Mouse (Mus musculus): ENCODE results near the gene Flvcr2. TPM values are rescaled to one million over a fixed set of nuclear protein-coding genes. Genes with fewer than 3 reads are reported as not detected.

The Flvcr2 gene
- total RNA-seq, 1 experiment from 2014 or later: 0.41 TPM

DNA sequence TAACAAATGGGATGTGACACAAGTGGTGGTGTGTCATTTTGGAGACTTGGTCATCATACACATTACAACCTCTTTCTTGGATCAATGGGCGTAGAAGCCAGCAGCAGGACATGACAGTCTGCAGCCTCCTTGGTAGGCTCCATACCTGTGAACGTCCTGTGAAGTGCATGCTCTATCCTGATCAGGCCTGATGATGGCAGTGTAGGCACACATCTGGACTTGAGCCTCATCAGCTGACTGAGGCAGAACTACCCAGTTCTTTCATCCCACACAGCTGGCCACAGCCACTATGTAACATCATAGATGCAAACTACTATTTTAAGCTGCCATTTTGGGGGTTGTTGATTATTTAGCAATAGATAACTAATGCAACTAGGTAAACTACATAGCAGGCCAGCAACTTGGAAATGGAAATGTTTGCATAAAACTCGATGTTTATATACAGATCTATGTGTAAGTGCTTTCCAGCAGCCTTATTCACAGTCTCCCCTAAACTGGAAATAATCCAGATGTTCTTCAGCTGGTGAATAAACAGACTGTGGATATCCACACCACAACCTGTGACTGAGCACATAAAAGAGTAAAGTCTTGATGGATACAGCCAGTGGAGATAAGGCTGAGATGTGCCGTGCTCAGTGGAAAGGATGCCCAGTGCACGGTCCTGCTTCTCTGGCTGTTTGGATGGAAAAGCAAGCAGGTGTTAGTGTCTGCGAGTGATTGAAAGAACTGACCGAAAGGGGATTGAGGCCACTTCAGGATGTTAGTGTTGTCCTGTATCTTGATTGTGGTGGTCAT is 102.0 kb downstream of the Flvcr2 start:
- ATAC-seq (replicated peaks; ENCODE audit: low read depth, poor library complexity, severe bottlenecking): peak; percentile 79

DNA sequence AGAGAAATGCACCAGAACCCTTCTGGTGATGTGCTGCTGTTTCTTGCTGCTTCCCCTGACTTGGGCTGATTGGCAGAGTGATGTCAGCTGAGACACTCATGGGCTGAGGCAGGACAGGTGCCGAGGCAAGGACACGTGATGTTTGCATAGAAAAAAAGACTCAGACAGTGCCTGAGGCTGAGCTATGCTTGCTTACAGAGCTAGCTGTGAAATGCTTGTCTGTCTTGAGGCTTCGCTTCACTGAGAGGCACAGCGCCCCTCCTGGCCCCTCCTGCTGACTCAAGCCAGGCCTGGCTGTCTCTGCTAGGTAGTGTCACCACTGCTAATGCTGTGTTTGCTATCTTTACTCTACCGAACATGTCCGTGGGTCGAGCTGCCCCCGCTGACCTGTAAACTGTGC is 104.3 kb downstream of the Flvcr2 start:
- ATAC-seq (replicated peaks; ENCODE audit: low read depth, poor library complexity, severe bottlenecking): no peak

DNA sequence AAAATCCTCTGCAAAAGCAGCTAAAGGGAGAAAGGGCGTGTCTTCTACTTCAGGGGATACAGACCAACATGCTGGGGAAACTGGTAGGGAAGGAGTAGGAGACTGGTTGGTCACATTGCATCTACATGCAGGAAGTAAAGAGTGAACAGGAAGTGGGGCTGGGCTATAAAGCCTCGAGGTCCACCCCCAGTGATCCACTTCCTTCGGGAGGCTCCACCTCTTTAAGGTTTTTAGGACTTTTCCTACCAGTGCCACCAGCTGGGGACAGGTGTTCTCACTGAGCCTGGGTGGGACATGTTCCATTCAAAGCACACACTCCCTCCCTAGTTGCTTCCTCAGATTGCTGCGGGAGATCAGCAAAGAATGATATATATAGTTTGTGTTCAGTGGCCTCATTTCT is 107.5 kb downstream of the Flvcr2 start:
- ATAC-seq (replicated peaks; ENCODE audit: low read depth, poor library complexity, severe bottlenecking): no peak

DNA sequence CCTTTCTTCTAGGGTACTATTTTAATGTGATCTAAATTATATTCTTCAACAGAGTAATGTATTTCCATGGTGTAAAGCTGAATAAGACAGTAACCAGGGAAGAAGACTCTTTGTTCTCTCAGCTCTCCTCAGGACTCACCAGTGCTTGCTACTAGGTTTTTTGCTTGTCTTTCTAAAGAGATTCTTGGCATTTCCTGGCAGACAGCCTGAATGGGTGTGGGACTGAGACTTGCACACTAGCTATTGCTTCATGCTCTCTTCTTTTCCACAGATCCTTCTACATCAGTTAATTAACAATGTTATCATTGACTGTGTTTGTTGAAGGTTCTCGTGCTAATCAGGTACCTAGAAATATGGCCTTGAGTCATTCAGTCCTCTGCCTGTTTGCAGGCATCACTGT is 107.9 kb downstream of the Flvcr2 start:
- no peak for ATAC-seq (replicated peaks; ENCODE audit: low read depth, poor library complexity, severe bottlenecking)

DNA sequence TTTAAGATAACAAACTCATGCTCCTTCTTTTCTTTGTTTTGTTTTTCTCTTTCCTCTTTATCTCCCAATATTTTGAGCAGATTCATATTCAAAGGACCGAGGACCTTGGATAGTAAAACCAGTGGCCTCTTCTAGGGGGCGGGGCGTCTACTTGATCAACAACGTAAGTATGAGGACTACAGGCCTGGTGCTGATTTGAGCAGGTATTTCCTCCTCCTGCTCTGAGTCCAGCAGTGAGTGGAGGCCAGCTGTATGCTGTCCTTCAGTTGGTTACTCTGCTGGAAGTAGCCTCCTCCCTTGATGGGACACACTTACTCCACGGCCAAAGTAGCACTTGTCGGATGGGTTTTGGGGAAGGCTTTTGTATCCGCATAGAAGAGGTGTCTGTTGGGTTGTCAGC is 111.0 kb downstream of the Flvcr2 start:
- ATAC-seq (replicated peaks; ENCODE audit: low read depth, poor library complexity, severe bottlenecking): no peak

DNA sequence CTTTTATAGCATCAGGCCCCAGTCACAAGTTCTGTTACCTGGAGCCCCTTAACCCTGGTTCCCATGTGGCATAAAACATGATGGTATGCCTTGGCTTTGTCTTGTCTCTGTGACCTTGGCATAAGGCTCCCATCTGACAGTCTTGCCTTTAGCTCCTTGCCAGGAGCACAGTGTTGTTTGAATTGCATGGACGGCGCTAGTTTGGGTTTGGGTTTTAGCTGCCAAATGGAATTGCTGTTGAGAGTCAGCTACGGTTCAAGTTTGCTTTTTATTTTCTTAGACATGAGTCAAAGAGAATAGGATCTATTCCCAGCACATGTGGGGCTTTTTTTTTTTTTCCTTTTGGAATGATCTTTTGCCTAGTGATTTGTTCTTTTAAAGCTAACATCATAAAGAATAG is 112.8 kb downstream of the Flvcr2 start:
- no peak for ATAC-seq (replicated peaks; ENCODE audit: low read depth, poor library complexity, severe bottlenecking)

DNA sequence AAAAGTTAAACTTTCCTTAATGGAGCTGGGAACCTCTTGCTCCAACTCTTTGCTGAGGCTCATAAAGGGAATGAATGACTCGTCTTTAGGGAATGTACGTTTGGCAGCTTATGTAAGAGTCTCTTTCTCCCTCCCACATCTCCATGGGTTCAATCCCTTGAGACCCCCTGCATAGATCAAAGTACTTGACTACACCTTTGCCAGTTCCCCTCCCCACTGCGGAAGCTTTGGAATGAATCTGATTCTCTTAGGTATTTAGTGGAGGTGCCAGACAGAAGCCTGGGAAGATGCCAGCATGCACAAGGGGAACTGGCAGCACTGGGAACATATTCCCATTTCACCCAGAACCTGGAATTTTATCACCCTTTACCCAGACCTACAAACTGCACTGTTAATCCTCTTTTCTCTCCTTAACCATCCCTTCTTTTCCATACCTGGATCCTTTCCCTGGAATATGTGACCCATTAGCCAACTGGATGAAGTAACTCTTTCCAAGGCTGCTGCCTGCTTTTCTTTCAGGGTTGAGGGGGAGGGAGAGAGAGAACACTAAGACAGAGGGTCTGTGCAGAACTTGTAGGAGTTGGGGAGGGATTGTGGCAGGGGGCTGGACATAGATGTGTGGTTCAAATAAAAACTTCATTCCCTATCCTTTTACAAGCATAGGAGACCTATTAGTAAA is 113.3 kb downstream of the Flvcr2 start:
- ATAC-seq (replicated peaks; ENCODE audit: low read depth, poor library complexity, severe bottlenecking): no peak

DNA sequence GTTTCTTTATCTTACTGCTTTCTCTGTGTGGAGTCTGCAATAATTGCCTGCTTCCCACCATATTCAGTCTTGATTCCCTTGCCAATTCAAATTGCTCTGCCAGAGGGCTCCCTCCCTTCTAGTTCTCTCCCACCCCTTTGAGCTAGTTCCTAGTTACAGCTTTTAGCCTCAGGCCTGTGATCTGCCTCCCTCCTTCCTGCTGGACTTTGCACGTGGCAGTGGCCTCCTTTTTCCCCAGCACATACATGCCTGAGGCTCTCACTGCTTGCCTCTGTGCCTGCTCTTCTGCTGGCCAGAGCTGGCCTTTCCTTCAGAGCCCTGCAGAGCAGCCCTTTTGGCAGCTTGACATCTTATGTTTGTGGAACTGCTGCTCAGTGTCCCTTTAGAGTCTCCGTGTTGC is 116.2 kb downstream of the Flvcr2 start:
- no peak for ATAC-seq (replicated peaks; ENCODE audit: low read depth, poor library complexity, severe bottlenecking)

Other genes with a start within 250 kb of the Flvcr2 start
- gene Jdp2, start 147.5 kb upstream of the Flvcr2 start, total RNA-seq (2017): 16.7 and 20.9 TPM in 2 replicates
- gene Batf, start 59.9 kb upstream of the Flvcr2 start, total RNA-seq (2017): 31.9 and 38.9 TPM in 2 replicates
- gene Erg28, start 78.0 kb downstream of the Flvcr2 start, total RNA-seq (2017): 83.4 and 106 TPM in 2 replicates
- gene Ttll5, start 78.1 kb downstream of the Flvcr2 start, total RNA-seq (2017): 23.3 and 27.6 TPM in 2 replicates

Measured in common myeloid progenitor, adult 5-6 weeks (primary cell).